Mouse (Mus musculus) CD8-positive naive resting alpha-beta T cell, adult 2 months (primary cell): Measurements from ENCODE around the gene Ak2.

Experiments used
- DNase-seq, 2 experiments: peaks; one replicate each; pipeline ENCODE4 v3.0.0; 2022; ENCODE audit warnings: low read depth in 2 of 2, low spot score in 2 of 2

Gene Ak2

DNA sequence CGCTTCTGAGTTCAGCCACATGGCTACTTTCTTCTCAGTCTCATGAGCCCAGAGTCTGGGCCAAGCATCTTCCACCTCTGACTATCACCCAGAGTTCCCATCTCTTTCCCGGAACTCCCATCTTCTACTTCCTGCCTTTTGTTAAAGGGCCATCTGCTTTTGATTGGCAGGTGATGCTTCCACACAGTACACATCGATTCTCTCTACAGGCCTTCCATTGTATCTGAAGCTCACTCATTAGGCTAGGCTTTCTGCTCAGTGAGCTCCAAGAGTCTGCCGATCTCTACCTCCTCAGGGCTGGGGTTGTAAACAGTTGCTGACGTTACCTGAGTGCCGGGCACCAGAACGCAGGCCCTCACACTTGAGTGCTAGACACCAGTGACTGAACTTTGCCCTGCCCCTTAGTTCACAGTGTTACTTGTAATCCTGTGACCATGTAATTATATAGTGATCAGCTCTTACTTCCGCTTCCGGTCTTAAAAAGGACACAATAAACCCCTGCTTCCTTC lies at the start of gene Ak2:
Gene Ak2 (plus strand): TSS at position 459 of the 509 bp plus-strand sequence.
- no peak for DNase-seq

- DNase-seq, result no peak
These were observed 49.4 kb upstream of the Ak2 start for GRCm38 (mm10) chr4:128942346-128942745.

DNA sequence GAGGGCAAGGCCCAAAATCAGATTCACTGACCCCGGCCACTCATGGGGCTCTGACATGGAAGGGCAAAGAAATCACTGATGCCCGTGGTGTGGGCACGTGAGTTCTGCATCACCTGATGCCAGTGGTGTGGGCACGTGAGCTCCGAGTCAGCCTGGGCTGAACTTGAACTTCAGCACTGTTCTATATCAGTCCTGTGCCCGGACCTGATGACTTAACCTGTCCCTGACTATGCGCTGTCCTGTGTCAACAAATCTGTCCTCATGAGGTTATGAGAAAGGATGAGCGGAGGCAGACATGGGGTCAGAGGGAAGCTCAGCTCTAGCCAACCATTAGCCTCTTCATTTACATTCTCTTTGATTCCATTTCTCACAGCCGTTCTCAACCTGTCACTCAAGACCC lies 45.0 kb upstream of the Ak2 start:
- no peak for DNase-seq

DNA sequence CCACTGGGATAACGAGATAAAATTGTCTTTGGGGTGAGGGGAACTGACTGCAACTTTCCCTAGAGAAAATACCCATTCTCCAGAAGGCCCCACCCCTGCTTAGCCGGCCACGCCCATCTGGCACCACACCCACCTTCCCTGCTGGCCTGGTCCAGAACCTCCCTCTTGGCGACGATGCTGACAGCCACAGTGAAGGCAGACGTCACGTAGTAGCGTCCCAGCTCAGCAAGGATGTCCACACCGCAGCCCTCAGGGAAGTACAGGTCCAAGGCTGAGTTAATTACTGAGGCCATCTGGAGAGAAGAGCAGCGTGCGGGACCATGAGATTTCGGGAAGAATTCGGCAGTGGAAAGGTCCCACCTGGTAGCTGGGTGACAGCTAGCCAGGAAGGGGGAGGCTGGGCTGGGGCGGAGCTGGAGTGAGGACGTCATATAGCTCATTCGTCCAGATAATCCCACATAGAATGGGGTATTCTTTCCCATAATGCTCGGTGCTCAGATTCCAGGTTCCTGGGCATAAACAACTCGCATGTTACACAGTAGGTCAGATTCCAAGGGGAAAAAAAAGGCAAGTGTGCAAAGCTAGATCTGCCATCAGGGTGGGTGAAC lies 44.3 kb upstream of the Ak2 start:
- DNase-seq, result no peak

- peak; percentile 46 for DNase-seq
These were observed 43.6 kb upstream of the Ak2 start for GRCm38 (mm10) chr4:128948137-128948674.

DNA sequence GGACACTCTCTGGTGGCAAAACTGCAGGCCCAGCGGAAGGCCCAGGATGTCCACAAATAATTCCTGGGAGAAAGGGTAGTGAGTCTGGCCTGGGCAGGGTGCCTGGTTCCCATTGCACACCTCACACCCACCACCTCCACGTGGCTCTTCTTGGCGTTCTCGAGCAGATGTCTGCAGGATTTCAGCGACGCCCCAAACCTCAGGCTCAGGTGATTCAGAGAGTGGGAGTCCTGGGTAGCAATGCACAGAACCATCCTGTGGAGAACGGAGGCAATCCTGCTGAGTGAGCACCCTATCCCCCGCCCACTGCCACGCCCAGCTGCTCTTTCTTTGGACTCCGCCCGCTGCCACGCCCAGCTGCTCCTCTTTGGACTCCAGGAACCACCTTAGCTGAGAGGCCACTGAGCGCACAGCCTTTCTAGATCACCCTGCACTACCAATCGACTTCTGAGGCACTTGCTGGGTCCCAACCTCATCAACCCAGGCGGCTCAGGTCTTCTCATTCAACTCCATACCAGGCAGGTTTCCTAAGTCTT lies 42.2 kb upstream of the Ak2 start:
- no peak for DNase-seq

GRCm38 (mm10) chr4:128950461-128950860 lies 41.3 kb upstream of the Ak2 start:
- DNase-seq, result no peak

DNA sequence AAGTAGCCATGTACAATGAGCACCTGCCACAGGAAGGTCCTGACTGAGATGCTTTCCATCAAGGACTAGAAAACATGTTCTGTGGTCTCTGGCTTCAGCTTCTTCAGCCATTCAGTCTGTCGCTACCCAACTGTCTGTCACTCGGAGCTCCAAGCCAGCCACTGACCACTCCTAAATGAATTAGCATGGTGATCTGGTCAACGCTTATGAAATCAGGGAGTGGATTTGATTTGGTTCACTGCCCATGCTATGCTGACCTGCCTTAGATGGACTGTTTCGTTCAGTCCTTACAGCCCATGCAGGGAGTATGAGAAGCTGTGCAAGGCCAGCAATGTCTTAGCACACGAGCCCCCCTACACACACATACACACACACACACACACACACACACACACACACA lies 37.9 kb upstream of the Ak2 start:
- no peak for DNase-seq

DNA sequence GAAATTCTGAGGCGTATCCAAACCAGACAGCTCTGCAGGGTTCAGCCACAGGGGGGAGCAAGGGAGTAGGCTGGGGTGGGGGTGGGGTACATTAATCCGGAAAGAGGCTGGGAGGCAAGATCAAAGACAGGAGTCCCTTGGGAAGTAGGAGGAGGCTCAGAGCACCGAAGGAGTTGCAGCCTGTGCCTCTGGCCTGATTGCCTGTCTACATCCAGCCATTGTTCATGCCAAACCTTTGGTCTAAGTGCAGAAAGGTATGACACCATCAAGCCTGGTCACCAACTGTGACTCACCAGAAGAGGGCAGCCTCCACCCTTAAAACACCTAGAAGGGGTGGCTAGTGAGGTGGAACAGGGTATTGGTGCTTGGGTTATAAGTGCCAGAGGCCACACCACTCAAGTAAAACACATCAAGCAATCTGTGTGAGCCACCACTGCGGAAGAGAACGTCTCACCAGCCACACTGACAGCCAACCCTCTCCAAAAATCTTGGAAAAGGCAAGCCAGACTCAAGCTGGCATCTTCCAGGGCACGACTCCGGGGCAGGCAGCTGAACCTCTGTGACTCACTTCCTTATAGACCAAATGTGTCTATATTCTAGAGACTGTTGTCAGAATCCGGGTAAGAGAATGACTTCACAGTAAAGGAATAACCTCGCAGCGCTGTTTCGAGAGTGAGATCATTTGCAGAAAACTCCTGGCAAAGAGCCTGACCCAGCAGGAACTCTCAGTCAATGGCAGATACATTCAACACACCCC lies 34.4 kb upstream of the Ak2 start:
- no peak for DNase-seq

- no peak for DNase-seq
These were observed 33.6 kb upstream of the Ak2 start for GRCm38 (mm10) chr4:128958156-128958555.

DNA sequence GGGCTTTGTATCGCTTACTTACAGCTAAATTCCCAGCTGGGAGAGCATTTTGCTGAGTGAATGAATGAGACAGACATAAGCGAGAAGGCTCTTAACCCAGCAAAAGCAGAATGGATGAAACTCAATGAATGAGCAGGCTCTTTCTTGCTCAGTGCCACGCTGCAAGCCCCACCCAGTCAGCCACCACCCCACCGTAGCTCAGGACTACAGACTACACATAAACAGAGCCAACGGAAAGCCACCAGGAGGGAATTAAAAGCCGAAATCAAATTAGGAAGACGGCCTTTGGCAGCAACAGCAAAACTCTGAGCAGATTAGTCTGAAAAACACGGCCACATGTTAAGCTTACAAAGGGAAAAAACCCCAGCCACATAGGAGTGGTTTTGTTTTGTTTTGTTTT lies 32.9 kb upstream of the Ak2 start:
- DNase-seq, result no peak

GRCm38 (mm10) chr4:128959676-128960075 lies 32.1 kb upstream of the Ak2 start:
- no peak for DNase-seq

DNA sequence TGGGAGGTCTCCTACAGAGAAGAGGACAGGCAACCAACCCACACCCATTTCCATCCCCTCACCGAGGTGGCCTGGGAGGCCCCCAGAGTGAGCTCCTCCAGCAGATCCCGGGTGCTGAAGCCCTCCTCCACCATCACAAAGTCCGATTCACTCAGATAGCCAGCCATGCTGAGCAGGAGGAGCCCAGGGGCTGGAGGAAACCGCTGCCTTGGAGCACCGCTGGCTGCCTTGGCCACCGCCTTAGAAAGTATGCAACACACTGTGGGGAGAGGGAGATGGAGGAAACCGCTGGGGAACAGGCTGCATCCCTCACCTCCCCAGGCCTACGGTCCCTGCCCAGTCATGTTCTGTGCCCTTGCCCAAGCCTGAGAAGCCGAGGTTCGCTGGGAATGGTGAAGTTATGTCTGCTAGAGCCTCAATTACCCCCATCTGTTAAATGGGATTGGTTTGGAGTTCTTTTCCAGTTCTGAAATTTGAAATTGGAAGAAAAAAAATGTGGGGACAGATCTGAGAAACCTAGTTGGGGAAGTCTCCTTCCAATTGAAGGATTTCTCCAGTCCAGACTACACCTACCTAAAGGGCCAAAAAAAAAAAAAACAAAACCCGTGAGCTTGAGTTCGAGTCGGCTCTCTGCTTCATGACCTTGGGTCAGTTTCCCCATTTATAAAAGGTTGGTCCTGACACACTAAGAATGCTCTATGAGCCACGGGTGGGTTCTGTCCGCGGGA lies 30.3 kb upstream of the Ak2 start:
- no peak for DNase-seq

DNA sequence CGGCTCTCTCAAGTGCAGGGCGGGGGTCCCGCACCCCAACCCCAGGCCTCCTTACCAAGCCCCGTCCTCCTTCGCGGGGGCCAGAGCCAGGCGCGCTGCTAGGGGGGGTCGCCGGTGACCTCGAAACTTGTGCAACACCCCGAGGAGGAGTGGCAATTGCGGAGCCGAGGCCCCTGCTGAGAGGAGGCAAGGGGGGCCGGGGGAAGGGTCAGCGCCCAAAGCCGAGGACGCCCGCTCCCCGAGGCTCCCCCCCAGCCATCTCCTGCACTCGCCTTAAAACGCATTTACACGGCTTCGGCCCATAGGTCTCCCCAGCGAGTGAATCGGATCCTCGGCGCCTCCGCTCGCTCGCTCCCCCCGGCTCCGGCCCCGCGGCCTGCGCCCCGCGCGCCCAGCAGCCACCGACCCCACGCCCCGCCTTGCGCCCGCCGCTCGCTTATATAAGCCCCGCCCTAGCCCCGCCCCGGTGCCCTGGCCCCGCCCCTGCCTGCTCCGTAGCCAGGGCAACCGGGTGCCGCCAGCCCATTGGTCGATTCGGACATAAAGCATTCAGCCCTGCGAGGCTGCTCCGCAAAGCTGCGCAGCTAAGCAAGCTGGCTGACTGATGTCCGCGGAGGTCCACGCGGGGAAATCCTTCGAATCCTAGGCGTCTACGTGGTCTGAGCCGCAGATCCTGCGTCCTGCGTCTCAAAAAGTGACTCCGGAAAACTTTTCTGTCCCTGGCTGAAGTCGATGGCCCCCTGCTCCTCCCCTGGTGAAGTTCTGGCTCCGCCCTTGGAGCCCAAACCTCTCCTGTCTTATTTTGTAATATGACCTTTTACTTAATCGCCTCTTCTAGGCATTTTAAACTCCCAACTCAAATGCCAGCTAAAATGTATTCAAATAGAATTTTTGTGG lies 29.5 kb upstream of the Ak2 start, which contains the start of gene Azin2:
Gene Azin2 (minus strand): TSS at position 414 of the 897 bp plus-strand sequence.
- DNase-seq, result peak; percentile 84

DNA sequence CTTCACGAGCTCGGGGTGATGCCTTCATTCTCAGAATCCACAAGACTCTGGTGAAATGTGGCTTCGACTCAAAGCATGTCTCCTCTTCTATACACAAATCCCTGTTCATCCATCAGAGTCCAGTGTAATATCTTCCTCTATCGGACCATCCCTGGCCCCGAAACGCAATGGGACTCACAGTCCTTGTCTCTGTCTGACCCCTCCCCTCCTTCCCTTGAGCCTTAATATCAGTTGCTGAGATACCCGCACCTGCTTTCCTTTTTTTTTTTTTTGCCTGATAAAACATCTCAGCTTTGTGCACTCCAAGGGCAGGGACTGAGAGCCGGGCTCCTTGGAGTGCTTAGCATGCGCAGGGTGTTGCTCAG lies 28.9 kb upstream of the Ak2 start:
- no peak for DNase-seq

GRCm38 (mm10) chr4:128966751-128967150 lies 25.0 kb upstream of the Ak2 start:
- no peak for DNase-seq

GRCm38 (mm10) chr4:128969081-128969480 lies 22.7 kb upstream of the Ak2 start:
- no peak for DNase-seq

DNA sequence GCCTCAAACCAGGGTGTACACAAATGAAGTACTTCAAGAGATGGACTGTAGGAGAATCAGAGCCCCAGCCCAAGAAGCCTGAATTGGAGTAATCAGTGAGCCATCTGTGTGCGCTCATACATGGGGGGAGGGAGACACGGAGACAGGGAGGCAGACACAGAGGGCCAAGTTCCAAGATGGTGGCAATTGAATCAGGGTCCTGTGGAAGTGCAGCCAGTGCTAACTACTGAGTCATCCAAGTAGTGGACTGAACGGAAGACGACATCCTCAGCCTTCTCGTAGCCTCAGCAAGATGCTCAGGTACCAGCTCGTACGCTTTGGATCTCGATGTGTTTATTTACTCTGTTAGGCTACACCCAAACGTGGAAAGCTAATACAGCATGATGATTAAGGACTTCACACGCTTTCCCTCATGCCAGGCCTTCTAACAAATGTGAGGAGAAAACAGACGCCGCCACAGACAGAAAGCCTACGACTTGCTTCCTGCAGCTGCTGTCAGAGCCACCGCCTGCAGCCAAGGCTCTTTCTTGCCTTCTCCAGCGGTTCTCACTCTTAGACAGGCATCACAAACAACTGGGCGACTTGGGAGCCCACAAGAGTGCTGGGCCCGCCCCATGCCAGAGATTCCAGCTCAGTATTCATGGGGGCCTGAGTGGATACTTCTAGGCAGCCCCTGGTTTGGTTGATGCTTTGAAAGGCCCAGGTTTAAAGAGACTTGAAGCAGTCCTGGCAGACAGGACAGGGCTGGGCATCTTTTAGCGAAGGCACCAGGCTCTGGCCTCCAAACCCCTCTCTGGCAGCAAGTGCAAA lies 21.9 kb upstream of the Ak2 start:
- no peak for DNase-seq

- no peak for DNase-seq
These were observed 21.3 kb upstream of the Ak2 start for GRCm38 (mm10) chr4:128970417-128970807.
